ENCODE assay signal across 22 mouse cellular contexts in genomic region chr15:3969743-3970142, GRCm38 (mm10). TPM values are rescaled to one million over a fixed set of nuclear protein-coding genes. Genes with fewer than 3 reads are reported as not detected.
DNase-seq lines count a peak whose midpoint lies in the region; ATAC-seq and TF ChIP-seq lines count a peak whose summit lies in the region.
"Had no signal": no experiment of that assay in that cellular context is flagged by ENCODE, and none has a peak within 500 bp of the region (broad histone marks: within the 10 kb centered on the region; RNA-seq: fewer than 3 reads in every experiment).

No protein-coding gene starts in this region.

- no peak for DNase-seq in gastrocnemius, postnatal 10 days
- no peak for DNase-seq in layer of hippocampus, adult 2 months (ENCODE audit: low spot score in 2 of 2)
- no peak for DNase-seq in natural killer cell, adult 2 months (ENCODE audit: low spot score in 2 of 2)
- DNase-seq: adrenal gland, adult 2 months; adrenal gland, adult 8-10 months; adrenal gland, postnatal 10 days; adrenal gland, postnatal 14 days; adrenal gland, postnatal 25 days; adrenal gland, postnatal 36 days; B cell, adult 2 months; cerebellum, adult 11 months; cerebellum, adult 11-12 months had no signal

- no peak overlapping the region for H3K9ac ChIP-seq in intestine, embryonic 15.5 days
- 0 out of 2 replicates have a peak overlapping the region, but pooled peaks have one; percentile 19 for H3K9ac ChIP-seq in intestine, embryonic 16.5 days (ENCODE audit: low read depth, low read length)
- H3K9ac ChIP-seq in intestine, postnatal 0 days (ENCODE audit: low read depth, low read length) = peak overlapping the region; percentile 27; the same call in 1 of the 2 replicates
- H3K9ac ChIP-seq in neural tube, embryonic 15.5 days (replicated peaks) = no peak overlapping the region

- no peak for TF ChIP-seq CTCF in intestine, postnatal 0 days (IDR thresholded peaks at IDR 0.05; ENCODE audit: low read depth)
- no peak for TF ChIP-seq CTCF in small intestine, adult 2 months (IDR thresholded peaks at IDR 0.05; ENCODE audit: extremely low read depth, insufficient read length, insufficient replicate concordance, low read depth, low read length)
- TF ChIP-seq CTCF in layer of hippocampus, adult 2 months (conservative IDR thresholded peaks at IDR 0.05) = no peak

- no peaks in the 10 kb centered on the region for H3K36me3 ChIP-seq in intestine, embryonic 15.5 days
- no peaks in the 10 kb centered on the region for H3K36me3 ChIP-seq in intestine, embryonic 16.5 days (ENCODE audit: control insufficient read depth, insufficient read depth, low read length)
- no peaks in the 10 kb centered on the region for H3K36me3 ChIP-seq in intestine, postnatal 0 days (ENCODE audit: control insufficient read depth, insufficient read depth)
- peaks cover 7% of the 10 kb centered on the region for H3K36me3 ChIP-seq in small intestine, adult 2 months (ENCODE audit: control insufficient read depth, insufficient read depth, low read length)
- peaks cover 12% of the 10 kb centered on the region for H3K36me3 ChIP-seq in neural tube, embryonic 15.5 days

- H3K9me3 ChIP-seq in intestine, embryonic 15.5 days = no peaks in the 10 kb centered on the region
- no peaks in the 10 kb centered on the region for H3K9me3 ChIP-seq in intestine, embryonic 16.5 days (ENCODE audit: control insufficient read depth, low read length)
- H3K9me3 ChIP-seq in intestine, postnatal 0 days (ENCODE audit: control insufficient read depth) = no peaks in the 10 kb centered on the region
- no peaks in the 10 kb centered on the region for H3K9me3 ChIP-seq in neural tube, embryonic 15.5 days (replicated peaks)
- H3K9me3 ChIP-seq: G1E had no signal

- no peak overlapping the region for H3K4me3 ChIP-seq in intestine, embryonic 15.5 days (replicated peaks)
- peak overlapping the region; percentile 16; the same call in 1 of the 2 replicates for H3K4me3 ChIP-seq in intestine, embryonic 16.5 days (ENCODE audit: low read length)
- peak overlapping the region; percentile 18; the same call in 1 of the 2 replicates for H3K4me3 ChIP-seq in intestine, postnatal 0 days (ENCODE audit: low read depth, low read length)
- peak overlapping the region; percentile 51 for H3K4me3 ChIP-seq in small intestine, adult 2 months (ENCODE audit: low read depth, low read length)
- no peak overlapping the region for H3K4me3 ChIP-seq in layer of hippocampus, adult 2 months
- H3K4me3 ChIP-seq in neural tube, embryonic 15.5 days (replicated peaks) = no peak overlapping the region

- TF ChIP-seq POLR2A in small intestine, adult 2 months (IDR thresholded peaks at IDR 0.05; ENCODE audit: low read depth, low read length) = no peak

- peak; percentile 93 for ATAC-seq in intestine, embryonic 15.5 days
- peak; percentile 97 for ATAC-seq in intestine, embryonic 16.5 days
- ATAC-seq in intestine, postnatal 0 days = peak; percentile 94
- ATAC-seq in neural tube, embryonic 15.5 days (ENCODE audit: low FRiP score) = no peak
- ATAC-seq: activated CD4-positive, CD25-positive, alpha-beta regulatory T cell, adult 4 months; CD4-positive, CD25-positive, alpha-beta regulatory T cell, adult 4 months; Patski had no signal

- peak overlapping the region; percentile 54; the same call in 1 of the 2 replicates for H3K27ac ChIP-seq in intestine, embryonic 15.5 days
- peak overlapping the region; percentile 87 for H3K27ac ChIP-seq in intestine, embryonic 16.5 days (ENCODE audit: low read length)
- H3K27ac ChIP-seq in intestine, postnatal 0 days (ENCODE audit: low read depth, low read length) = peak overlapping the region; percentile 87
- H3K27ac ChIP-seq in small intestine, adult 2 months (ENCODE audit: insufficient read depth, low read depth, low read length) = peak overlapping the region; percentile 95
- no peak overlapping the region for H3K27ac ChIP-seq in layer of hippocampus, adult 2 months
- H3K27ac ChIP-seq in neural tube, embryonic 15.5 days (replicated peaks) = no peak overlapping the region

- H3K4me1 ChIP-seq in intestine, embryonic 15.5 days (replicated peaks) = no peaks in the 10 kb centered on the region
- H3K4me1 ChIP-seq in intestine, embryonic 16.5 days (ENCODE audit: control insufficient read depth, insufficient read depth, low read length) = no peaks in the 10 kb centered on the region
- no peaks in the 10 kb centered on the region for H3K4me1 ChIP-seq in intestine, postnatal 0 days (replicated peaks; ENCODE audit: control insufficient read depth, insufficient read depth, low read length)
- H3K4me1 ChIP-seq in small intestine, adult 2 months (ENCODE audit: control insufficient read depth, insufficient read depth, insufficient read length, low read length) = no peaks in the 10 kb centered on the region; the same call in 1 of the 2 replicates
- no peaks in the 10 kb centered on the region for H3K4me1 ChIP-seq in neural tube, embryonic 15.5 days

- H3K4me2 ChIP-seq in intestine, embryonic 15.5 days (replicated peaks) = no peak overlapping the region
- H3K4me2 ChIP-seq in intestine, embryonic 16.5 days (ENCODE audit: low read depth, low read length) = 0 out of 2 replicates have a peak overlapping the region, but pooled peaks have one; percentile 22
- H3K4me2 ChIP-seq in intestine, postnatal 0 days (replicated peaks; ENCODE audit: low read depth) = peak overlapping the region; percentile 54
- no peak overlapping the region for H3K4me2 ChIP-seq in neural tube, embryonic 15.5 days

- no peaks in the 10 kb centered on the region for H3K27me3 ChIP-seq in intestine, embryonic 15.5 days (replicated peaks)
- H3K27me3 ChIP-seq in intestine, embryonic 16.5 days (replicated peaks; ENCODE audit: control insufficient read depth, insufficient read depth, low read length) = no peaks in the 10 kb centered on the region
- H3K27me3 ChIP-seq in intestine, postnatal 0 days (replicated peaks; ENCODE audit: control insufficient read depth, insufficient read depth, low read length) = no peaks in the 10 kb centered on the region
- no peaks in the 10 kb centered on the region for H3K27me3 ChIP-seq in small intestine, adult 2 months (ENCODE audit: control insufficient read depth, insufficient read depth, low read length)
- H3K27me3 ChIP-seq in neural tube, embryonic 15.5 days (replicated peaks) = no peaks in the 10 kb centered on the region
- H3K27me3 ChIP-seq: CH12.LX, Patski had no signal

- WGBS in intestine, embryonic 15.5 days = 72% methylated on average over 14 of the region's 14 CpGs
- WGBS in intestine, embryonic 16.5 days = 75% methylated on average over 14 of the region's 14 CpGs
- 46% methylated on average over 14 of the region's 14 CpGs for WGBS in intestine, postnatal 0 days
- 36% methylated on average over 14 of the region's 14 CpGs for WGBS in small intestine, adult 2 months
- 92% methylated on average over 14 of the region's 14 CpGs for WGBS in neural tube, embryonic 15.5 days

RNA-seq across cellular contexts. Expression of gene Fbxo4, which starts 9.6 kb away (rescaled TPM):
- polyA plus RNA-seq in intestine, embryonic 15.5 days (2015; fragmentation: Nextera tagmentation; extraction: Ambion mirVana) = 12.3 and 13.0 TPM in 2 replicates
- 9.5 and 9.7 TPM in 2 replicates for polyA plus RNA-seq in intestine, embryonic 16.5 days (2015; fragmentation: Nextera tagmentation; extraction: Ambion mirVana)
- polyA plus RNA-seq in intestine, postnatal 0 days (2015; fragmentation: Nextera tagmentation; extraction: Ambion mirVana) = 18.8 and 19.2 TPM in 2 replicates
- 6.1 and 10.8 TPM in 2 replicates for polyA plus RNA-seq in small intestine, adult 2 months (2012; rRNA removed)
- 1 to 10 TPM; 5.7 to 7.0 TPM for total RNA-seq in gastrocnemius, postnatal 10 days (2021)
- 1 to 10 TPM; 9.0 to 9.6 TPM for total RNA-seq in layer of hippocampus, adult 2 months (2021)
- 9.0 and 10.7 TPM in 2 replicates for polyA plus RNA-seq in neural tube, embryonic 15.5 days (2015; fragmentation: Nextera tagmentation; extraction: Ambion mirVana)

RNA-seq across cellular contexts. Expression of gene AW549877, which starts 25.8 kb away (rescaled TPM):
- polyA plus RNA-seq in intestine, embryonic 15.5 days (2015; fragmentation: Nextera tagmentation; extraction: Ambion mirVana) = 29.3 and 31.6 TPM in 2 replicates
- 26.6 and 33.2 TPM in 2 replicates for polyA plus RNA-seq in intestine, embryonic 16.5 days (2015; fragmentation: Nextera tagmentation; extraction: Ambion mirVana)
- polyA plus RNA-seq in intestine, postnatal 0 days (2015; fragmentation: Nextera tagmentation; extraction: Ambion mirVana) = 13.5 and 15.4 TPM in 2 replicates
- polyA plus RNA-seq in small intestine, adult 2 months (2012; rRNA removed) = 1.2 and 3.0 TPM in 2 replicates
- 10 to 100 TPM; 13.9 to 15.3 TPM for total RNA-seq in gastrocnemius, postnatal 10 days (2021)
- 10 to 100 TPM; 44.3 to 44.7 TPM for total RNA-seq in layer of hippocampus, adult 2 months (2021)
- polyA plus RNA-seq in neural tube, embryonic 15.5 days (2015; fragmentation: Nextera tagmentation; extraction: Ambion mirVana) = 34.2 and 34.4 TPM in 2 replicates

RNA-seq across cellular contexts. Expression of gene Oxct1, which starts 56.4 kb away (rescaled TPM):
- 175 and 233 TPM in 2 replicates for polyA plus RNA-seq in intestine, embryonic 15.5 days (2015; fragmentation: Nextera tagmentation; extraction: Ambion mirVana)
- 184 and 212 TPM in 2 replicates for polyA plus RNA-seq in intestine, embryonic 16.5 days (2015; fragmentation: Nextera tagmentation; extraction: Ambion mirVana)
- 44.9 and 49.6 TPM in 2 replicates for polyA plus RNA-seq in intestine, postnatal 0 days (2015; fragmentation: Nextera tagmentation; extraction: Ambion mirVana)
- polyA plus RNA-seq in small intestine, adult 2 months (2012; rRNA removed) = 20.7 and 29.4 TPM in 2 replicates
- total RNA-seq in gastrocnemius, postnatal 10 days (2021) = 10 to 100 TPM; 64.5 to 67.1 TPM
- total RNA-seq in layer of hippocampus, adult 2 months (2021) = 100 to 1,000 TPM; 271 to 283 TPM
- polyA plus RNA-seq in neural tube, embryonic 15.5 days (2015; fragmentation: Nextera tagmentation; extraction: Ambion mirVana) = 402 and 424 TPM in 2 replicates

Comparison
In these comparisons a context has a peak if more than half of its experiments do, and no peak if none do; other contexts are left out.
1. H3K4me2 ChIP-seq: peak in intestine, embryonic 16.5 days (single experiment) and intestine, postnatal 0 days (single experiment); none in intestine, embryonic 15.5 days (single experiment) and neural tube, embryonic 15.5 days (single experiment).
2. H3K4me3 ChIP-seq: peak in intestine, embryonic 16.5 days (single experiment), intestine, postnatal 0 days (single experiment) and small intestine, adult 2 months (single experiment); none in intestine, embryonic 15.5 days (single experiment), layer of hippocampus, adult 2 months (single experiment) and neural tube, embryonic 15.5 days (single experiment).
3. H3K9ac ChIP-seq: peak in intestine, embryonic 16.5 days (single experiment) and intestine, postnatal 0 days (single experiment); none in intestine, embryonic 15.5 days (single experiment) and neural tube, embryonic 15.5 days (single experiment).
4. H3K27ac ChIP-seq: peak in intestine, embryonic 15.5 days (single experiment), intestine, embryonic 16.5 days (single experiment), intestine, postnatal 0 days (single experiment) and small intestine, adult 2 months (single experiment); none in layer of hippocampus, adult 2 months (single experiment) and neural tube, embryonic 15.5 days (single experiment).